Mouse (Mus musculus) midbrain, embryonic 16.5 days (tissue): ENCODE measurements around the gene Sh3tc1. TPM values are rescaled to one million over a fixed set of nuclear protein-coding genes. Genes with fewer than 3 reads are reported as not detected.

Experiments used
- ATAC-seq: fragments of 200-750 bp; cut with Nextera tagmentation; 2 replicates; pipeline ENCODE4 v1.8.0; 2017; ENCODE audit warnings: moderate TSS enrichment
- H3K27ac ChIP-seq: fragments of 300-500 bp; sonication (generic); 2 replicates; pipeline ENCODE4 v1.5.1; 2014; ENCODE audit warnings: mild to moderate bottlenecking, low read length, mixed read lengths
- H3K27me3 ChIP-seq: fragments of 300-500 bp; sonication (generic); 2 replicates; pipeline ENCODE4 v1.6.1; 2014; ENCODE audit warnings: low read depth, low read length, mixed read lengths; ENCODE audit not compliant: control insufficient read depth, insufficient read depth
- H3K36me3 ChIP-seq: fragments of 300-500 bp; sonication (generic); 2 replicates; pipeline ENCODE4 v1.6.1; 2014; ENCODE audit warnings: mild to moderate bottlenecking, low read length, moderate library complexity, mixed read lengths; ENCODE audit not compliant: control insufficient read depth, insufficient read depth
- H3K4me1 ChIP-seq: fragments of 300-500 bp; sonication (generic); 2 replicates; pipeline ENCODE4 v1.6.1; 2014; ENCODE audit warnings: mild to moderate bottlenecking, low read length, mixed read lengths; ENCODE audit not compliant: control insufficient read depth, insufficient read depth
- H3K4me2 ChIP-seq: fragments of 300-500 bp; sonication (generic); 2 replicates; pipeline ENCODE4 v1.6.1; 2014; ENCODE audit warnings: mild to moderate bottlenecking, low read length, mixed read lengths
- H3K4me3 ChIP-seq: fragments of 300-500 bp; sonication (generic); 2 replicates; pipeline ENCODE4 v1.5.1; 2014; ENCODE audit warnings: low read depth, mild to moderate bottlenecking, low read length, moderate library complexity, mixed read lengths
- H3K9ac ChIP-seq: fragments of 300-500 bp; sonication (generic); 2 replicates; pipeline ENCODE4 v1.6.1; 2014; ENCODE audit warnings: low read depth, low read length, mixed read lengths
- H3K9me3 ChIP-seq: fragments of 300-500 bp; sonication (generic); replicated peaks from 2 replicates; pipeline ENCODE4 v1.6.1; 2014; ENCODE audit warnings: mild to moderate bottlenecking, low read length, mixed read lengths; ENCODE audit not compliant: control insufficient read depth, poor library complexity, severe bottlenecking
- WGBS: fragments of 180-500 bp; shearing (Covaris S2); extraction: QIAGEN DNeasy Blood & Tissue Kit; methylation state at CpG from one replicate; pipeline ENCODE4 v1.1.7; 2014; 5-methylcytosine and 5-hydroxymethylcytosine counted together
- polyA plus RNA-seq: library from polyadenylated mRNA; unstranded; fragments of >200 nt; fragmentation: Nextera tagmentation; extraction: Ambion mirVana; gene quantifications from 2 replicates; pipeline ENCODE4 v1.2.1, GENCODE M21; 2015

Gene Sh3tc1
- polyA plus RNA-seq, 1 experiment from 2014 or later, result 1.8 TPM

GRCm38 (mm10) chr5:35733523-35733922 lies 6.3 kb downstream of the Sh3tc1 start:
- Histone ChIP-seq H3K27ac (no peak overlapping the region), H3K9ac (no peak overlapping the region), H3K4me2 (no peak overlapping the region), H3K4me1 (no peaks in the 10 kb centered on the region), H3K9me3 (no peaks in the 10 kb centered on the region), H3K36me3 (no peaks in the 10 kb centered on the region), H3K27me3 (no peaks in the 10 kb centered on the region), H3K4me3 (no peak overlapping the region)
- ATAC-seq, result no peak
- WGBS, result 78% methylated on average over 2 of the region's 2 CpGs

DNA sequence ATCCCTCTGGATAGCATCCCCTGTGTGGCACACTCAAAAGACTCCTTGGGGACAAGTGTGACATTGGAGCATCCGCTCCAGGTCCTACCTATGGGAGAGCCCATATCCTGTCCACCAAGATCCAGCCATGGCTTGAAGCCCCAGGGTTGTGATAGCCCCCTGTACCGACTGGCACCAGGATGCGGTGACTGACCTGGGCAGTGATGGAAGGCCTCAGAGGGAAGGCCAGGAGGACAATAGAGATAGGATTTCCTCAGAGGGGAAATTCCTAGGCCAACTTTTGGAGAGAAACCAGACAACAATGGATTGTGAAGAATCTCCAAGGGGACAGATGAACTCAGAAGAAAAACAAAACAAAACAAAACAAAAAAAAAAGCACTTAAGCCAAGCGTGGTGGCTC lies 8.8 kb downstream of the Sh3tc1 start:
- Histone ChIP-seq H3K36me3 (no peaks in the 10 kb centered on the region), H3K27ac (no peak overlapping the region), H3K9ac (no peak overlapping the region), H3K4me2 (no peak overlapping the region), H3K4me1 (no peaks in the 10 kb centered on the region), H3K27me3 (no peaks in the 10 kb centered on the region), H3K9me3 (no peaks in the 10 kb centered on the region), H3K4me3 (no peak overlapping the region)
- WGBS, result 86% methylated on average over 4 of the region's 4 CpGs
- no peak for ATAC-seq

GRCm38 (mm10) chr5:35730552-35730951 lies 9.2 kb downstream of the Sh3tc1 start:
- Histone ChIP-seq H3K27ac (no peak overlapping the region), H3K9ac (no peak overlapping the region), H3K27me3 (no peaks in the 10 kb centered on the region), H3K4me1 (no peaks in the 10 kb centered on the region), H3K36me3 (no peaks in the 10 kb centered on the region), H3K9me3 (no peaks in the 10 kb centered on the region), H3K4me3 (no peak overlapping the region), H3K4me2 (no peak overlapping the region)
- ATAC-seq, result no peak
- WGBS, result 83% methylated on average over 1 of the region's 1 CpGs

- Histone ChIP-seq H3K36me3 (no peaks in the 10 kb centered on the region), H3K4me2 (no peak overlapping the region), H3K4me1 (no peaks in the 10 kb centered on the region), H3K4me3 (no peak overlapping the region), H3K27me3 (no peaks in the 10 kb centered on the region), H3K9ac (no peak overlapping the region), H3K27ac (no peak overlapping the region), H3K9me3 (no peaks in the 10 kb centered on the region)
- ATAC-seq, result no peak
- 68% methylated on average over 3 of the region's 3 CpGs for WGBS
Observed at GRCm38 (mm10) chr5:35729844-35730243, 9.9 kb downstream of the Sh3tc1 start.

DNA sequence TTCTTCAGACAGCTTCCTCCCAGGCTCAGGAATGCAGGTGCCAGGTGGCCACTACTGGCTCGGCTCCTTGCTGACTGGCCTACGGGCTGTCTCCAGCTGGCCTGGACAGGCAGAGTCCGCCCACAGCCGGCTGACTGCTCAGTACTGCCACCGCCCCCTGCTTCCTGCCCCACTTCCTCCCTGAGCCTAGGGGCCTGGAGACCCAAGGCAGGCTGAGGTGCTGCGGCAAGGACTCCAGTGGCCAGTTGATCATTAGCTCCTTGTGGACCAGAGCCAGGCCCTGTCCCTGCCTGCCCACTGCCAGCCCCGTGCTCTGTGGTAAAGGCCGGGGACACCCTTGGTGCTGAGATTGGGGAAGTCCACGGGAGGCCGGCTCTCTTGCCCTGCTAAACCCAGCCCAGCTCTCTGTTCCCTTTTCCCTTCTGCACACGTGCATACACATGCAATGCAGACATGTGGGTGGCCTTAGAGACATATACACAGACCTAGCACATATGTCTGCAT lies 10.8 kb downstream of the Sh3tc1 start:
- H3K36me3 ChIP-seq, result no peaks in the 10 kb centered on the region
- no peak overlapping the region for H3K4me3 ChIP-seq
- no peak overlapping the region for H3K9ac ChIP-seq
- H3K9me3 ChIP-seq, result no peaks in the 10 kb centered on the region
- no peak for ATAC-seq
- H3K4me2 ChIP-seq, result no peak overlapping the region
- H3K27me3 ChIP-seq, result no peaks in the 10 kb centered on the region
- WGBS, result 68% methylated on average over 11 of the region's 11 CpGs
- H3K4me1 ChIP-seq, result no peaks in the 10 kb centered on the region
- peak overlapping the region; percentile 43; the same call in 1 of the 2 replicates for H3K27ac ChIP-seq

DNA sequence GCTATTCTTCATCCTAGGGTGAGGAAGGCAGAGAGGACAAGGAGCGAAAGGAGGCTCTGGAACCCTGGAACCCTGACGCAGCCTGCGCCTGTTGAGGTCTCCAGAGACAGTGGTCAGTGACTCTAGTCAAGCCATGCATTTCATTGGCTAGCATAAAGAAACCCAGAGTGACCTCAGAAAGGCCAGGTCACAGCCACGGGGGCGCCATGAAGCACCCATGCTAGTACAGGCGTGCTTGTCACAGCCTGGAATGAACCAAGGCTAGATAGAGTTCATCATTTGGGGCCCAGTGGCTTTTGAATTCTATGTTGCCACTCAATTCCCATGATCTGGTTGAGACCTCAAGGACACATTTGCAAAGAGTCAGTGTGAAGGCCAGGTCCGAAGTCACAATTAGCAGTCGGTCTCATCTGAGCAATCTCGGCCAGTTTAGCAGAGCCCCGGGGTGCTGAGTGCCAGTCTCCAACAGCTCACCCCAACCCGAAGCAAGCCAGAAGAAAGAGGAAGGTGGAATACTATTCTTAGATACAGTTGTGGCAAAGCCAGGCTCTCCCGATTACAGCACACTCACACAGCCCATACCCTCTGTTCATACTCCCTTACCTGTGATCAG lies 11.3 kb downstream of the Sh3tc1 start:
- Histone ChIP-seq H3K4me3 (no peak overlapping the region), H3K27ac (peak overlapping the region; percentile 28; the same call in 1 of the 2 replicates)
- WGBS, result 89% methylated on average over 12 of the region's 12 CpGs

GRCm38 (mm10) chr5:35727447-35727846 lies 12.3 kb downstream of the Sh3tc1 start:
- Histone ChIP-seq H3K9ac (no peak overlapping the region), H3K4me1 (no peaks in the 10 kb centered on the region), H3K4me2 (no peak overlapping the region), H3K4me3 (no peak overlapping the region), H3K9me3 (no peaks in the 10 kb centered on the region), H3K36me3 (no peaks in the 10 kb centered on the region), H3K27ac (no peak overlapping the region), H3K27me3 (no peaks in the 10 kb centered on the region)
- 95% methylated on average over 5 of the region's 5 CpGs for WGBS
- ATAC-seq, result no peak

More for the DNA sequence above, 11.3 kb downstream of the Sh3tc1 start:
- no peaks in the 10 kb centered on the region for H3K27me3 ChIP-seq
- H3K36me3 ChIP-seq, result no peaks in the 10 kb centered on the region
- no peak overlapping the region for H3K9ac ChIP-seq
- no peak for ATAC-seq
- no peaks in the 10 kb centered on the region for H3K9me3 ChIP-seq
- no peak overlapping the region for H3K4me2 ChIP-seq
- no peaks in the 10 kb centered on the region for H3K4me1 ChIP-seq

GRCm38 (mm10) chr5:35725840-35726239 lies 13.9 kb downstream of the Sh3tc1 start:
- WGBS, result 75% methylated on average over 3 of the region's 3 CpGs

GRCm38 (mm10) chr5:35723900-35724299 lies 15.9 kb downstream of the Sh3tc1 start:
- ATAC-seq, result no peak
- no peak overlapping the region for H3K4me3 ChIP-seq
- no peaks in the 10 kb centered on the region for H3K9me3 ChIP-seq
- H3K4me1 ChIP-seq, result no peaks in the 10 kb centered on the region
- no peak overlapping the region for H3K9ac ChIP-seq
- no peaks in the 10 kb centered on the region for H3K27me3 ChIP-seq
- no peak overlapping the region for H3K4me2 ChIP-seq
- no peak overlapping the region for H3K27ac ChIP-seq
- no peaks in the 10 kb centered on the region for H3K36me3 ChIP-seq
- 80% methylated on average over 5 of the region's 5 CpGs for WGBS

More at GRCm38 (mm10) chr5:35725840-35726239, 13.9 kb downstream of the Sh3tc1 start:
- H3K4me2 ChIP-seq, result no peak overlapping the region
- no peak for ATAC-seq
- no peaks in the 10 kb centered on the region for H3K36me3 ChIP-seq
- H3K27ac ChIP-seq, result no peak overlapping the region
- H3K9ac ChIP-seq, result no peak overlapping the region
- H3K9me3 ChIP-seq, result no peaks in the 10 kb centered on the region
- H3K27me3 ChIP-seq, result no peaks in the 10 kb centered on the region
- no peak overlapping the region for H3K4me3 ChIP-seq
- H3K4me1 ChIP-seq, result no peaks in the 10 kb centered on the region
